Mouse (Mus musculus) testis, adult 2 months (tissue): ENCODE measurements at regions not wholly inside any gene's neighbourhood (a gene's known extent, or its start where the extent isn't known, plus 50 kb on each side); places are given as distances from the start of the nearest gene placed in this dataset.

ENCODE experiments used
- H3K27ac ChIP-seq: fragments of 200-500 bp; 2 replicates; pipeline ENCODE4 v1.5.1; 2012; ENCODE audit warnings: low read depth, low read length; ENCODE audit not compliant: control insufficient read depth, insufficient read depth
- H3K27me3 ChIP-seq: fragments of 200-500 bp; 2 replicates; pipeline ENCODE4 v1.6.1; 2012; ENCODE audit warnings: mild to moderate bottlenecking, low read length, moderate library complexity; ENCODE audit not compliant: control insufficient read depth, insufficient read depth
- H3K36me3 ChIP-seq: fragments of 200-500 bp; 2 replicates; pipeline ENCODE4 v1.6.1; 2012; ENCODE audit warnings: mild to moderate bottlenecking, low read length; ENCODE audit not compliant: control insufficient read depth, insufficient read depth
- H3K4me1 ChIP-seq: fragments of 200-500 bp; 2 replicates; pipeline ENCODE4 v1.6.1; 2012; ENCODE audit warnings: low read length; ENCODE audit not compliant: control insufficient read depth, insufficient read depth
- H3K4me3 ChIP-seq: fragments of 200-500 bp; 2 replicates; pipeline ENCODE4 v1.5.1; 2012; ENCODE audit warnings: low read depth, mild to moderate bottlenecking, low read length, moderate library complexity, mixed read lengths; ENCODE audit not compliant: control insufficient read depth
- CTCF ChIP-seq: fragments of 200-500 bp; IDR thresholded peaks from 2 replicates; pipeline ENCODE4 v1.5.1; 2012; ENCODE audit warnings: low read depth, mild to moderate bottlenecking, inconsistent platforms, low read length, moderate library complexity; ENCODE audit not compliant: control insufficient read depth, insufficient read depth, insufficient replicate concordance
- POLR2A ChIP-seq: fragments of 200-500 bp; IDR thresholded peaks from 2 replicates; pipeline ENCODE4 v1.6.1; 2012; ENCODE audit warnings: low read depth, mild to moderate bottlenecking, inconsistent platforms, low read length, moderate library complexity; ENCODE audit not compliant: control insufficient read depth

GRCm38 (mm10) chr2:117901311-117901710, 210.4 kb upstream of the Thbs1 start:
- TF ChIP-seq CTCF (no peak), POLR2A (no peak)
- Histone ChIP-seq H3K4me3 (no peak overlapping the region), H3K27me3 (no peaks in the 10 kb centered on the region), H3K4me1 (no peaks in the 10 kb centered on the region), H3K36me3 (no peaks in the 10 kb centered on the region), H3K27ac (no peak overlapping the region)

DNA sequence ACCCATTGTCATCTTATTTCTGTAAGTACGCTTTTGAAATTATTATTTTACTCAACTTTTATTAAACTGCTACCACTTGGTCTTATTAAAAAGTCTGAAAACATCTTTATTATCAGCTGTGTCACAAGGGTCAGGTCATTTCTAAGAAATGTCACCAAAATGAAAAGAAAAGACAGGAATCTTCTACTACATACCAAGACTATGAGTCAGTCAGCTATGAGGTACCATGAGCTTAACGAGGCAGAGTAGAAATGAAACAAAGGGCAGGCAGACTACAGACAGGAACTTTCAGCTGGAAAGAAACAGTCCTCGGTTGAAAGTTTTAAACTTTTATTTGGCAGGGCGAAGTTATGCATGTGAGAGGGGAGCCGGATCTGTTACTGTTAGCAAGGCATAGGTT, 208.8 kb upstream of the Thbs1 start:
- H3K36me3 ChIP-seq, result no peaks in the 10 kb centered on the region
- TF ChIP-seq CTCF (no peak), POLR2A (no peak)
- H3K4me3 ChIP-seq, result no peak overlapping the region
- H3K27me3 ChIP-seq, result no peaks in the 10 kb centered on the region
- H3K27ac ChIP-seq, result no peak overlapping the region
- H3K4me1 ChIP-seq, result no peaks in the 10 kb centered on the region

DNA sequence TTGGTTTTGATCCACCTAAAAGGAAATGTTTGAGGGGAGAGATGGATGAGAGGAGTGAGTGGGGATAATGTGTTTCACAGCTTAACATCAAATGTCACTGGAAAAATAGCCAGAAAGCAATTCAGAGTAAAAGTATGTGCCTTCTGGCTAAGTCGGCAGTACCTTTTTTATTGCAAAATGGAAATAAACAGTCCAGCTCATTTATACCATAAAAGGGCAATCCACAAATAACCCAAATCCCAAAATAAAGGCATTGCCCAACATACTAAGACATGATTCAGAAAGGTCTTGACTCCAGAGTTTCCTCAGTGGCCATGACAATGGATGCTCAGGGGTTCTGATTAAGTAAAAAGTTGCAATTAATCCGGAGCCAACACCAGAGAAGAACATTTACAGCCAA, 208.0 kb upstream of the Thbs1 start:
- Histone ChIP-seq H3K27me3 (no peaks in the 10 kb centered on the region), H3K4me1 (no peaks in the 10 kb centered on the region), H3K4me3 (no peak overlapping the region), H3K36me3 (no peaks in the 10 kb centered on the region), H3K27ac (no peak overlapping the region)
- TF ChIP-seq POLR2A (no peak), CTCF (no peak)

GRCm38 (mm10) chr2:117906509-117906908, 205.2 kb upstream of the Thbs1 start:
- H3K27me3 ChIP-seq, result no peaks in the 10 kb centered on the region
- no peak overlapping the region for H3K4me3 ChIP-seq
- TF ChIP-seq POLR2A, result no peak
- TF ChIP-seq CTCF, result no peak
- H3K27ac ChIP-seq, result no peak overlapping the region
- H3K4me1 ChIP-seq, result no peaks in the 10 kb centered on the region
- H3K36me3 ChIP-seq, result no peaks in the 10 kb centered on the region

- Histone ChIP-seq H3K4me3 (no peak overlapping the region), H3K27ac (no peak overlapping the region), H3K36me3 (no peaks in the 10 kb centered on the region), H3K27me3 (no peaks in the 10 kb centered on the region), H3K4me1 (no peaks in the 10 kb centered on the region)
- no peak for TF ChIP-seq POLR2A
These were observed 200.9 kb upstream of the Thbs1 start for GRCm38 (mm10) chr2:117910781-117911180.

DNA sequence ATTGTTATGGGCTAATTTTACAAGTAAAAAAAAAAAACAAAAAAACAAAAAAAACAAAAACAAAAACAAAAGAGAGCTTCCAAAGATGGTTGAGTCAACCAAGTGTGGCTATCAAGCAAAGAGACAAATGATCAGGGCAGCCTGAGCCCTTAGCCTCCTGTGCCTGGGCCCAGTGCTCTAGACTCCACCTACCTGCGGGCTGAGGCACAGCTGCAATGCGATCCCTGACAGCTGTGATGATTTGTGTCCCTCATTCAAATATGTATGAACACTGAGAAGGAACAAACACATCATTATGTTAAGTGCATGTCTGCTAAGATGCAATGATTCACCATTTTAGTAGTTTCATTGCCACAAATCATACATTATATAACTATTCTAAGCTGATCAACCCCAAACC, 199.0 kb upstream of the Thbs1 start:
- Histone ChIP-seq H3K4me1 (no peaks in the 10 kb centered on the region), H3K36me3 (no peaks in the 10 kb centered on the region)

GRCm38 (mm10) chr2:117913846-117914245, 197.8 kb upstream of the Thbs1 start:
- Histone ChIP-seq H3K36me3 (no peaks in the 10 kb centered on the region), H3K27ac (no peak overlapping the region), H3K27me3 (no peaks in the 10 kb centered on the region), H3K4me3 (no peak overlapping the region), H3K4me1 (no peaks in the 10 kb centered on the region)
- TF ChIP-seq CTCF, result peak; percentile 24; the same call in 1 of the 2 replicates
- no peak for TF ChIP-seq POLR2A

More for the DNA sequence above, 199.0 kb upstream of the Thbs1 start:
- TF ChIP-seq CTCF (no peak; the same call in 1 of the 2 replicates), POLR2A (no peak)
- no peaks in the 10 kb centered on the region for H3K27me3 ChIP-seq
- H3K27ac ChIP-seq, result no peak overlapping the region
- no peak overlapping the region for H3K4me3 ChIP-seq

DNA sequence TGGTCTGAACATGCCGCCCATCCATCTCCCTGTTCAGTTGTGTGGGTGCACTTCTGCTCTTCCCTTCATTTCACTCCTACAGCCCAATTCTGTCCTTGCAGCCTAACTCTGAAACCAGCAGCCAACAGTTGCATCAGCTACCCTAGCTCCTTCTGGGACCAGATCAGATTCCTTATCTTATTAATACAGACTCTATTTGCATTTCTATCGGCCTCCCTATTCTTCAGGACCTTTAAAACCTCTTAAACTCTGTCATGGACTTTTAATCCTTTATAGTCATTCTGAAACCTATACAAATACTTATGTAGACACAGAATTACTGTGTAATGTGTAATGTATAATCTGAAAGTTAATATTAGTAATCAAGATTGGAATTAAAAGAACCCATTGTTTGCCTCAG, 195.9 kb upstream of the Thbs1 start:
- H3K27me3 ChIP-seq, result no peaks in the 10 kb centered on the region
- TF ChIP-seq CTCF, result no peak
- no peak for TF ChIP-seq POLR2A
- H3K27ac ChIP-seq, result no peak overlapping the region
- no peaks in the 10 kb centered on the region for H3K36me3 ChIP-seq
- H3K4me3 ChIP-seq, result no peak overlapping the region
- no peaks in the 10 kb centered on the region for H3K4me1 ChIP-seq
